Mouse (Mus musculus) C2C12 (cell line): ENCODE measurements around the gene Sacm1l.

Experiments
- CTCF ChIP-seq: IDR thresholded peaks from one replicate; pipeline ENCODE4 v1.5.1; 2011; ENCODE audit not compliant: control insufficient read depth, insufficient read depth, insufficient read length
- FOSL1 ChIP-seq: IDR thresholded peaks from one replicate; pipeline ENCODE4 v1.8.0; 2011; ENCODE audit warnings: mild to moderate bottlenecking, low read length; ENCODE audit not compliant: poor library complexity, insufficient read depth, severe bottlenecking
- MAX ChIP-seq: IDR thresholded peaks from one replicate; pipeline ENCODE4 v1.6.1; 2011; ENCODE audit warnings: mild to moderate bottlenecking, control low read depth
- MYOD1 ChIP-seq: IDR thresholded peaks from one replicate; pipeline ENCODE4 v1.6.1; 2011; ENCODE audit warnings: low read depth; ENCODE audit not compliant: control insufficient read depth, insufficient read length
- MYOG ChIP-seq: IDR thresholded peaks from one replicate; pipeline ENCODE4 v1.6.1; 2011; ENCODE audit not compliant: control insufficient read depth, insufficient read length; ENCODE audit errors: extremely low read depth
- USF1 ChIP-seq: IDR thresholded peaks from one replicate; pipeline ENCODE4 v1.6.1; 2011; ENCODE audit warnings: low read depth, mild to moderate bottlenecking, control low read depth, moderate library complexity

GRCm38 (mm10) chr9:123509638-123510604 lies 19.6 kb upstream of the Sacm1l start:
- no peak for TF ChIP-seq MYOD1
- no peak for TF ChIP-seq CTCF
- TF ChIP-seq USF1 = no peak
- TF ChIP-seq MAX = no peak
- TF ChIP-seq MYOG = no peak
- no peak for TF ChIP-seq FOSL1
